Mouse (Mus musculus): ENCODE data around the gene Hapln3.
A peak's percentile ranks its signal among the peaks of the same experiment; 100 is the strongest.

The Hapln3 gene

DNA sequence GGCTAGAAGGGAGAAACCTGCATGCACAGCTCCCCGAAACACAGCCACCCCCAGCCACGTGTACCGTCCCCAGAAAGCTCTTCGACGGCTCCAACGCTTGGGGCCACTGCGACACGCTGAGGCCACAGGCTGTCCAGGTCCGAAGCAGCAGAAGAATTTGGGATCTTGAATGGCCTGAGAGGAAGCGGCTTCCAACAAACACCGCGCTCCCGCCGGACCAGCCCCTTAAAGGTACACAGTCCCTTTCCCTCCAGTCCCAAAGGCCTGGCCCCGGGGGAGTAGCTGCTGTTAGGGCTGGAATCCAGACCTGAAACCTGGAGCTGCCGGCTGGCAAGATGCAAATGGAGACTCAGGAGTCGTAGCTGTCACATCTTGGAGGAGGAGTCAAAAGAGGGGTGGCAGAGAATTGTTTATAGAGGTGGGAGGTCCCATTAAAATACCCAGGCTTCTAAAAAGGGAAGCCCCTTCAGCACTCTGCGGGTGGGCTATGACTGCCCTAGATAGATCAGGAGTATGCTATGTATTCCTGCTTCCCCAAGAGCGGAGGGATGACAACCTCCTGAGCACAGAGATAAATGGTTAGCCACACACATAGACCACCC is at the start of gene Hapln3:
Gene Hapln3 (minus strand): TSS at position 176 of the 602 bp plus-strand sequence.
- peak; percentile 37 for DNase-seq

DNA sequence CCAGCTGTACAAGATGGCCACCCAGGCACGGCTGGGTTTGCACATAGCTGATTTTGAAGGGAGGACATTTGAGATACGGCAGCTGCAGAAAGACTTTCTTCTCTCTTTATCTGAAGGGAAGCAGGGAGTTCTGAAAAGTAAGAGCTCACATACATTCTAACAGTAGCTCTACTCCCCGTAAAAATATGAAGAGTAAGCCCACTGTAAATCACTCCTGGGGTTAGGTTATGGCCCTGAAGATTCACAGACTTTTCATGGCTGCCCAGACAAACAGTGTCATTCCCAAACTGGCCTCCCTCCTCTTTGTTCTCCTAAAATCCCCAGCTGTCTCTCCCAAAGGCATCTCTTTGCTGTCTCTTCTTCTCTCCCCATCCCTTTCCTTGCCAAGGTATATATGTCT is 43.0 kb upstream of the Hapln3 start:
- no peak for DNase-seq

DNA sequence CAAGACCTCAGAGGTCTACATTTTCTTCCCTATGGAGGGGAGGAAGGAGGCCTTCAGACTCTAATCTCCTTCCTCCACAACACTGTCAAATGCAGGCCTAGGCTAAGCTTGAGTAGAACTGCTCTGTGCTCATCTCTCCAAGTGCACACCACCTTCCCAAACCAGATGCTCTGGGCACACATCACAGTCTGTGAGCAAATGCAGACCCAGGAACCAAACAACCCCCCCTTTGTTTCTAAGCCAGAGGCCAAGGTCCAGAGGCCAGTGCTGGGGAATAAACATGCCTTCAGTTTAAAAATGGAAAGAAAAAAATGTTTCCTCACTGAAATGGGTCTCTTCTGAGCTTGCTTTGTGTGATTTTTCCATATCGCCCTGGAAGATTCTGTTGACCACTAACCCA is 41.0 kb upstream of the Hapln3 start:
- DNase-seq: no peak

DNA sequence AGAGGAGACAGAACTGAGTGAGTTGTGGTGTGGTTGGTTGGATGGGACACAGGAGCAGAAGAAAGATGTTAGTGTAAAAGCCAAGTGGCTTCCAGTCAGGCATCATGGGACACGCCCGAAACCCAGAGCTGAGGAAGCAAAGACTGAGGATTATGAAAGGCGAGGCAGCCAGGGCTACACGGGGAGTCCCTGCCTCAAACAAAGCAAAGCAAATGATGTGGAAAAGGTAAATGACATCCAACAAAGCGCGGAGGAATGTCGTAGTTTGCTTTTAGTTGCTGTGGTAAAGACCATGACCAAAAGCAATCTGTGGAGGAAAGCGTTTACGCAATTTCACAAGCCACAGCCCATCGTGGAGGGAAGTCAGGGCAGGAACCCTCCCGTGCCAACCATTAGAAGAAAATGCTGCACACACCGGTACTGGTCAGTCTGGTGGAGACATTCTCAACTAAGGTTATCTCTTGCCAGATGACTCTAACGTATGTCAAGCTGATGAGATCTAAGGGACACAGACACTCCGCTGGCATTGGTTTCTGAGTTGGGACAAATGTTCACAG is 36.3 kb upstream of the Hapln3 start:
- no peak for DNase-seq

DNA sequence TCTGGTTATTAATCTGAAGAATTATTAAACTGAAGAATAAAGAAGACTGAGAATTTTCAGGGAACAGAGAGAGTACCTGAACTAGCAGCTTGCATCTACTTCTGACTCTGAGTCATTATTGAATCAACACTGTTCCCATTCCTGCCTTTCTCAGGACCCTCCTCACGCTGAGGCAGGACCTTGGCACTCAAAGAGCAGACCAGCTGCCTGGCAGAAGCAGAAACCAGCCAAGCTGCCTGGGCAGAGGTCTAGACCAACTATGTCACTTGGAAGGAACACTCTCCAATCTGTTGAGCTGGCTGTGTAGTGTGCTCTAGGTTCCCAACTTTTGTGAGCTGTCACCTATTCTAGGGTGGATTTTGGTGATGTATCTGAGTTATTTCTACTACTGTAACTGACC is 28.6 kb upstream of the Hapln3 start:
- DNase-seq: no peak

DNA sequence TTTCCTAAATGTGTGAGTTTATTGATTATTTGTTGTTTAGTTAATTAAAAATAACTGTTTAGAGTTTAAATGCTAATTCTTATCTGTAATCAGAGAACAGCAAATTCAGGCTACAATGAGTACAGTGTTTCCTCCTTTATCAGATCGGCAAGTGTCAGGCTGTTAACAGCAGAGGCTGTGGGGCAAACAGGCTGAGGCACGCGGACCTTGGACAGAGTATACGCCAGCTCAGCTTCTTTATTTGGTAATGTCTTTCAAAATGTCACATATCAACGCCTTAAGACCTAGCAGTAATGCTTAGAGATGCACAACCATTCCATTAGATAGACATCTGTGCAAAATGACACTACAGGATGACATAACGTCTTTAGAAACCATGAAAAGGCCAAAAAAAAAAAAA is 18.7 kb upstream of the Hapln3 start:
- DNase-seq: no peak

DNA sequence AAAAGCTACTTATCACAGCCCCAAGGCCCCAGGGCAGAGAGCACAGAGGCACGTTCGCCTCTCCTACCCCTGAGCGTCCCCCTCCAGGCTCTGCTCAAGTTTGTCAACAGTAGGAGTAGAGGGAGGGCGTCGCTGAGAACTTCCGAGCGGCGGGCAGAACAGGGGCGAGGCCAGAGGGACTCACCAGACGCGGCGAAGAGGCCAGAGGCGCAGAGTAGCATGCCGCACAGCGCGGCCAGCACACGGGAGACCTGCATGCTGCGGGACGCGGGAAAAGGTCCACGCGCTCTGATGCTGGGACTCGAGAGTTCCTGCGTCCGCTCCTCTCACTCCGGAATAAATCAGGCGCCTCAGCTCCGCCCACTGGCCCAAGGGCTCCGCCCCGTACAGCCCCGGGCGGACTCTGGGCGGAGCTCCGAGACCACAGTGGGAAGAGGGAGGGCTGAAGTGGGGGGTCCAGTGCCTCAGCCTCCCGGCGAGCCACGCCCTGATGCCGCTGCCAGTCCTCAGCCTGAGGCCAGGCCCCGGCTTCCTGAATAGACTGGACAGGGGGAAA is 18.0 kb upstream of the Hapln3 start, which contains the start of gene Mfge8:
Gene Mfge8 (minus strand): TSS at position 350 of the 556 bp plus-strand sequence.
- DNase-seq: peak; percentile 94

DNA sequence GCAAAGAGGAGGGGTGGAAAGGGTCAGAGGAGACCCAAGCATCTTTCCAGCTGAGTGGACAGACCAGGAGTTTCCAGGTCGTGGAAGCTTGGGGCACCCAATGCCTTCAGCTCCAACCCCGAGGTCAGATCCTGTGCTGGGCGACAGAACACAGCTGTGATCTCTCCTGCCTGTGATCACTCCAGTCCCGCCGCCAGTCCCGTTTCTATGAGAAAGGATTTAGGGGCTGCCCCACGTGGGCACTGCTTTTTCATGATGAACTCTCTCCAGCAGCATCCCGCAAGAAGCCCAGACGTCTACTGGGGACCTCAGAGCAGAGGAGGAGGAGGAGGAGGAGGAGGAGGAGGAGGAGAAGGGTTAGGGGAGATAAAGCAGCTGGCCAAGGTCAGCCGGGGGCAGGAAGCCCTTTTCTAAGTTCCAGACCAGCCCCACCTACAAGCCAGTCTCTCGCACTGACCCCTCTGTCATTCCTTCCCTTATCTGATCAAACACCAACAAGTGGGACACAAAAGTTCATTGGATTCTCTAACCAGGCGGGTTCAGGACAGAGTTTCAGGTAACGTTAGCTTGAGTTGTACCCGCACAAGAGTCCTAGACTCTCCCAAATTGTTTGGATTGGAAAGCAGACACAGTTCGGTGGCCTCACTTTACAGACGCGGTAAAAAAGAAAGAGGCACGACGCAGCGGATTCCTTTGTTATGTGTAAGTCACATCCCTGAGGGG is 17.3 kb upstream of the Hapln3 start:
- no peak for DNase-seq

DNA sequence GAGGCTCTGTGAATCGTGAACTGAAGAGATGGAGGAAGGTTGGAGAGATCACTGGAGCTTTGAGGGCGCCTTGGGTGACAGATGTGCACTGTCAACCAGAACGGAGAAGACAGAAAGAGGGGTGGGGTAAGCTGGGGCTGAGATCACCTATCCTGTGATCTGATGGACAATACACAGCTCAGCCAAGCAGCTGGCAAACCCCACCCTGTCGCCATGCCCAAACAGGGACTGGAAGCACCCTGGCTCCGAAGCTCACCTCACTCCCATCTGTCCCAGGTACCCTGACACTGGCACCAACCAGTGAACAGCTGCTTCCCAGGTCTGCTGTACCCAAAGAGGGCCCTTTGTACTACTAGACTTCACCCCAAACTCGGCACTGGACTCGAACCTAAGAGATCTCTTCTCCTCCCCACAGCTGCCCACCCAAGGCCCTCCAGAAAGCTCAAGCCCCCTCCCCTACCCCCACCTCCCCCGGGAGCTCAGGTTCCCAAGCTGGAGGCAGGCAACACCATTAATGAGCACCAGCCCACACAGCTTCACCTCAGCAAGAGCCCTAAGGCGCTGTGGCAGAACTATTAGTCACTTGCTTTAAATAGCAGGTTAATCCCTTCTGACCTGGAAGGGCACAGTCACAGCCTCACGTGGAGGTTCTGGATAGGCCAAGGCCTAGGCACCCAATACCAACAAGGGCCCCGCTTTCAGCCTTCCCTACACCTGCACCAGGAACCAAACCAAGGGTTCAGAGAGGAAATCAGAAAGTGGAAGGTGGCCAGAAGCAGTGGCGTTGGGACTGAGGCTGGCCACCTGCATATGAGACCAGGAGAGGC is 16.4 kb upstream of the Hapln3 start:
- no peak for DNase-seq

DNA sequence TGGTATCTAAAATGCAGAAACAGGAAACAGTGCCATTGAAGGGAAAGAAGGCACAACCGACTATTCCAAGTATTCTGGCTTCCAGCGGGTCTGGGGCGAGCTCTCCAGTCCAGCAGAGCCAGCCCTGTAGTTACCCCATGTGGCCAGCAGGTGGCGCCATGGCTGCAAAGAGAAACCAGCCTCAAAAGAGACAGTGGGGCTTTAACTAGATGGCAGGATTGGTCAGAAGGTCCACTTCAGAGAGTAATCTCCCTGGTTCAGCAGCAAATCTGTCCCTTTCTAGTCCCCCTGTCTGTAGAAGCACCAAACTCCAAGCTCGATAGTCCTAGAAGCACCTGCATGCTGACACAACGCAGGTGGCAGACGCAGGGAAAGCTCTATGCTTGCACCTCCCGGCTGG is 10.1 kb upstream of the Hapln3 start:
- peak; percentile 84 for DNase-seq

DNA sequence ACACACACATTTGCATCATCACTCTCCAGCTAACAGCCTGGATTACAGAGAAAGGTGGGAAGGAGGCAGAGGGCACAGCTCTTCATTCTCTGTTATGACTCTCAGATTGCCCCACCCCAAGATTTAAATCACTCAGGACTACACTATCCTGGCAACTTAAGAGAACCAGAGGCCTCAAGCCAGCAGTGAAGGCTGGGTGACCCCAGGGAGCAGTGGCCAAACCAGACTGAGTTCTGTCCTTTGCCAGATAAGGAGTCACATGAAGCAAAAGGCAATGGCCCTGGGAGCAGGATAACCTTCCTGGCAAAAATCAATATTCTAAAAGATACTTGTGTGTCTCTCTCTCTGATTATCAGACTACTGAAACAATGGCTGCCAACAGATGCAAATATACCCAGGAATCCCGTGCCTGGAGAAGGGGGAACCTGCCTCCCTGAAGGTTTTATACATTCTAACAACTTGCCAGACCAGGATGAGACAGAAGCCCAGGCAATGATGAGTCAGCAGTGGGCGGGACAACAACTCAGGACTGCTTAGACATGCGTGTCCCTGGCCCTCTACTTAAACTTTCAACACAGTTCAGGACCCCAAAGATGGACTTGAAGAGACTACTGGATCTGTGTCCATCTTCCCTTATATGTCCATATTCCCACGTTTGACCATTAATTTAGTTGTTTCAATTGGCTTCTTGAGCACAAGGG is 9.2 kb upstream of the Hapln3 start:
- DNase-seq: no peak

DNA sequence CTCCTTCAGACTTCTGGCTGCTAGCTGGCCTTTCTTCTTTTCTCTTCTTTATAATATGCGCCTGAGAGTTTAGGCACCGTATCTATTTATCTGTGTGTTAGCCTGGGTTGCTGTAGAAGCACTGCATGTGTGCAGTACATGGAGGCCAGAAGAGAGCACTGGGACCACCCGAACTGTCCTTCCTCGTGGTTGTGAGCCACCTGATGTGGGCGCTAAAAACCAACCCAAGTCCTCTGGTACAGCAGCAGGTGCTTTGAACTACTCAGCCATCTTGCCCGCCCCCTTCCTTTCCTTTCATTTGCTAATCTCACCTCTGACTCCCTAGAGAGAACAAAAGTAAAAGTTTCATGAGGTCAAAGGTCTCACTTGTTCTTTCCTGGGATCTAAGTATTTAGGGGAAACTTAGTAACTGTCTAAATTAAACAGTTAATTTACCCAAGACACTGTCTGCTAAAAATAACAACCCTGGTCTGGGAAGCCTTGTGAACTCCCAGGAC is 8.6 kb upstream of the Hapln3 start:
- no peak for DNase-seq

DNA sequence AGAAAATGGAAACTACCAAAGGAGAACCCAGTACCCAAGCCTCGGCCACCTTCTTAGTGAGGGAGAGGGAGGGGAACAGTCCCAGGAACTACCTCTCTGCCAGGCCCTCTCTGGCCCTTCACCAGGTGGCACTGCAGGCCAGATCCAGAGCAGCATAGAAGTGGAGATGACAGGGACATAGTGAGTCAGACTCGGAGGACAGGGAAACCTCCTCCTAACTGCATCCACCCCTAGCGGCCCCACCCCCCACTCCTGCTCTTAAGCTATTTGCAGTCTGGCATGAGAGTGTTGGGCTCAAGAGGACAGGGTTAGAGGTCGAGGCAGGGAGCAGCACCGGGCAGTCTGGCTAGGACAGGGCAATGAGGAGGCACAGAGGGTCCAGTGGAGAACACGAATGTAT is 2.6 kb upstream of the Hapln3 start:
- no peak for DNase-seq

DNA sequence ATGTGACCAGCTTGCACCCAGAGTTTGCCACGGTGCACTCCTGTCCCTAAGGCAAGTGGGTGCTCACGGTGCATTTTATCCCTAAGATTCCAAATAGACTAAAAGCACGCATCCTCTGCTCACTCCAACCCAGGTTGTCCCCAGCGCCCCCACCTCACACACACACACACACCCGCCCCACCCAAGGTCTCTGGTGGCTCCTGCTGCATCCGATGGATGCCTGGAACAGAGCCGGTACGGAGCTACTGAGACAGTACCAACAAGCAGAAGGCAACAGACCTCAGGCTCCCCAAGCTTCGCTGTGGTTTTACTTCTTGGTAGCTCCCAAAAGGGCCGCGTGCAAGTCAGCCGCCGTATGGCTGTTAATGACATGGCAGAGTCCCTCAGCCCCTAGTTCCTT is 433 bp downstream of the Hapln3 start:
- DNase-seq: no peak

DNA sequence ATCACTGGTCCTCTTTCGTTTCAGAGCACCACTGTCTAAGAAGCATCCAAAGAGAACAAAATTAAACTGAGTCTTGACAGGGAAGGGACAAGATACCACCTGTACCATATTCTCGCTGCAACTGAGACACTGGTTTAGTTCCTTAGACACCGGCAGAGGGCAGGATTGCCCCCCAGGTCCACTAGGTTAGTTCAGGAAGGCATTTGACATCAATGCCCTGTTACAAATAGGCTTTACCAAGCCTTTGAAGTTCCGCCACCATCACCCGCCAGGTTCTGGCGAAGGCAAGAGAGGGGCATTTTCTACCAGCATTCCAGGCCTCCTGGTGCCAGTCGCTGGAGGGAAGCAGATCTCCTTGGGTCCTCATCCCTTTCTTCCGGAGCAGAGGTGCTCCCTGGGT is 935 bp downstream of the Hapln3 start:
- no peak for DNase-seq

DNA sequence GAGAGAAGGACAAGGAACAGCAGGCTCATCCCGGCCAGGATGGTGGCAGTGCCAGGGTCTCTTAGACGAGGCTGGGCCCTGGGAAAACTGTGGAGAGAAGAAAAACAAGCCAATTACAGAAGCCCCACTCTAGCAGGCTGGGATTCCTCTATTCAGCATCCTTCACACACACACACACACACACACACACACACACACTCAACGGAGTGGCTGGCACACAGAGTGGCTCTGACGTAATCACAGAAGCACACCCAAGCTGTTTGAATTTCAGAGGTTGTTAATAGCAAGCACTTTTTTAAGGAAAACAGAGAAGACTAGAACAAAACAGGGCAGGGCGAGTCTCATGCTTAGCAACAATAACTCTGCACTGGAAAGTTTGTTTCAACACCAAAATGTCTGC is 7.4 kb downstream of the Hapln3 start:
- no peak for DNase-seq

DNA sequence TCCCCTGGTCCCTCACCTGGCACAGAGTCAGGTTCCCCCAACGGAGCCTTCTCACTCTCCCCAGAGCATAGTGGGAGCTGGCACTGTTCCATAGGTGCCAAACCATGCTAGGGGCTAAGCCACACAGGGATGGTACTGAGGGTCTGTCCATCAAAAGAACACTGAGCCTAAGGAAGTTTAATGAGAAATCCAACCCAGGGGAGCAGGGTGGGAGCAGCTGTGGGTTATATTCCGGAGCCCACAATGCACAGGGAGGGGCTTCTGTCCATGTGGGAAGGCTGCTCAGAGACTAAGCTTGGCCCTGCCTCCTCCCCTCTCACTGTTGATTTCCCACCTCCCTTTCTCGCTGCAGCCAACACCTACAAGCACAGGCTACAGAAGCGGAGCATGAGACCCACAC is 17.0 kb downstream of the Hapln3 start:
- DNase-seq: no peak

DNA sequence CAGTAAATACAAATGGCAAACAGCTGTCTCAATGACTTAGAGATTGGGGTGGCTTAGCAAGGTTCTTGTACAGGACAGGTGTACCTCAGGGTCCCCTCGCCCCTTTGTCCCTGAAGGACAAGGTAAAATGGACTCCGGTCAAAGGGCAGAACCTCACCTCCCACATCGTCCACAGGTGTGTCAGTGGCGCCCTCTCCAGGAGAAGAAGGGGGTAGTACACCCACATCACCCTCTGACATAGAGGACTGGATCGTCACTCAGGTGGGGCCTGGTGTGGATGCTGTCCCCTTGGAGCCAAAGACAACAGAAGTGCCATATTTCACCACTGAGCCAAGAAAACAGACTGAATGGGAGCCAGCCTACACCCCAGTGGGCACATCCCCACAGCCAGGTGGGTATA is 34.3 kb downstream of the Hapln3 start:
- no peak for DNase-seq

DNA sequence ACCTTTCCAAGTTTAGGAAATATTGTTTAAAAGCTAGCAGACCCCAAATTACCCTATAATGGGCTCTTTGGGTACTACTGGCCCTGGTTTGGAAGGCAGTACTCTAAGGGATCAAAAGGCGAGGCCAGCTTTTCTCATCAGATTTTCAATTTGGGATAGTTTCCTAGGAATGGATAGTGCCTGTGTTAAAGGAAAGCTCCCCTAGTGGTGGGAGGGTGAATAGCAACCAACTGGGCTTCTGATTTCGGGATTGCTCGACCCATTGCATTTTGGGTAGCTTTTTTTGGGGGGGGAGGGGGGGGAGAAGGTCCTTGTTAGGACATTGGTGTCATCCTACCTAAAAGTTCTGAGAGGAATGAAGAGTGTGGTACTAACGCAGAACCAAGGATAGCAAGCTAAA is 41.7 kb downstream of the Hapln3 start:
- peak; percentile 7 for DNase-seq

DNA sequence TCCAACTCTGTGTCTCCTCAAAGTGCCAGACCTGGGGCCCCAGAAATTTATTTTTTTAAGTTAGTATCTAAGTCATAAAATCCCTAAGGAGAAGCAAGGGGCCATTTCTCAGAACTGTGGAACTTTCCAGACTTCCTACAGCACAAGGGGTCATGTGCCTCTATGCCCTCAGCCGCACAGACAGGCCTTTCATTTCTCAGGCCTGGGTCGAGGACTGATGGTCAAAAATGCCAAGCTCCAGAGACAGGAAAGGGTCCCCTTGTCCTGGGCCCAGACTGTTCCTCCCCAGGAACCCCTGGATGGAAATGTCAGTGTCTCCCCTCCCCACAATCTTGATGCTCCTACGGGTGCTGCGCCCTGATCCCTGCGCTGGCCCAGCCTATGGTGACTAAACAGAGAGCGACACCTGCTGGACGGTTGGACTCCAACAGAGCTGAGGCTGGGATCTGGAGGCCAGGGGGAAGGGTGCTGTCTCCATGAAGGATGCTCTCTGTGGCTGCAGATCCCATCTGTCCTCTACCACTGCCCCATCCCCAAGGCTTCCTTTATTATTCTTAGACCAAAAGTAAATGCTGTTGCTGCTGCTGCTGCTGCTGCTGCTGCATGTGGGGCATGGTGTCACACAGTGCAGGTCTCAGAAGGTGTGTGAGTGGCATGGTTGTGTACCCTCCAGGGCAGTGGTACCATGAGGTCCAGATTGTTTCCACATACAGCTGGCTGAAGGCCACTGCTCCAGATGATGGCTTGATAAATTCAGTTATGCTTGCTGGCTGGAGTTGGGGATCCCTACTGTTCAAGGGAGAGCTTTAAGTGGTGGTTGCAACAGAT is 50.0 kb downstream of the Hapln3 start:
- peak; percentile 63 for DNase-seq

DNA sequence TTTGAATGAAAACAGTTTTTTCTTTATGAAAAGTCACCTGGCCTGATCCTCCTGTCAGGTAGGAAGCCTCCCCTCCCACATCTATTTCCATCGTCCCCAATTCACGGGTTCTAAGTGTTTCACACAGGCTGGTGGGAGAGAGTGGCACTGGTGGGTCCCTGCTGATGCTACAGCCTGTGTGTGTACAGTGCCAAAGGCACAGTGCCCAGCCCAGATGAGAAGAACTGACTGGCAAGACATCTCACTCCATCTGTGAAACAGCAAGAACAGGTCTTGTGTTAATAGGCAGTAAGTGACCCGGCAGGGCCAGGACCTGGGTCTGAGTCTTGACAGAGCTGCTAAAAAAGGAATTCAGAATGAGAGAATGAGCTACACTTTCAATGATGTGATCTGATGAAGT is 51.6 kb downstream of the Hapln3 start:
- no peak for DNase-seq

DNA sequence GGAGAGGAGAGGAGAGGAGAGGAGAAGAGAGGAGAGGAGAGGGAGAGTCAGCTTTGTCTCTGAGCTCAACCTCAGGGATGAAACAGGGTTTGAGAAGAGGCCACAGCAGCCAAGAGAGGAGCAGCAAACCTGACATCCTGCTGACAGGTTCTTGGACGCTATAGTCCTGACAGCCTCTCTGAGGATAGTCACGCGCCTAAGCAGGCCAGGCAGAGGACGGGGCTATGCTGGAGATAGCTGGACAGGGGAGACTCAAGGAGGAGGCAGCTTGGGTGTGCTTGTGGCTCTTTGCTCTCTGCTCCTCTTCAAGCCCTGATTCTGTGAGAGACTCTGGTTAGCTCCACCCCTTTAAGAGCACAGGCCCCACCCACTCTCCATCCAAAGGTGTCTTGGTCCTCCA is 62.6 kb downstream of the Hapln3 start:
- no peak for DNase-seq
